Mouse (Mus musculus) intestine, embryonic 14.5 days (tissue): Measurements from ENCODE around the gene Rhoh. TPM values are rescaled to one million over a fixed set of nuclear protein-coding genes. Genes with fewer than 3 reads are reported as not detected.

Source experiments
- ATAC-seq: fragments of 200-750 bp; cut with Nextera tagmentation; replicated peaks from 2 replicates; pipeline ENCODE4 v1.8.0; 2017; ENCODE audit warnings: low read depth, moderate number of reproducible peaks, moderate TSS enrichment, moderate library complexity; ENCODE audit not compliant: low FRiP score, low TSS enrichment
- DNase-seq: peaks from one replicate; pipeline ENCODE4 v3.0.0-alpha.2; 2018; ENCODE audit warnings: low spot score
- H3K27ac ChIP-seq: fragments of 300-500 bp; sonication (generic); 2 replicates; pipeline ENCODE4 v1.5.1; 2014; ENCODE audit warnings: low read depth, mild to moderate bottlenecking, control low read depth
- H3K27me3 ChIP-seq: fragments of 300-500 bp; sonication (generic); replicated peaks from 2 replicates; pipeline ENCODE4 v1.6.1; 2014; ENCODE audit warnings: low read length, control low read depth; ENCODE audit not compliant: control insufficient read depth, insufficient read depth
- H3K36me3 ChIP-seq: fragments of 300-500 bp; sonication (generic); 2 replicates; pipeline ENCODE4 v1.6.1; 2014; ENCODE audit warnings: low read length, control low read depth; ENCODE audit not compliant: control insufficient read depth, insufficient read depth
- H3K4me1 ChIP-seq: fragments of 300-500 bp; sonication (generic); replicated peaks from 2 replicates; pipeline ENCODE4 v1.6.1; 2014; ENCODE audit warnings: low read length, control low read depth, mixed read lengths; ENCODE audit not compliant: control insufficient read depth, insufficient read depth
- H3K4me2 ChIP-seq: fragments of 300-500 bp; sonication (generic); 2 replicates; pipeline ENCODE4 v1.6.1; 2014; ENCODE audit warnings: low read length
- H3K4me3 ChIP-seq: fragments of 300-500 bp; sonication (generic); 2 replicates; pipeline ENCODE4 v1.5.1; 2014; ENCODE audit warnings: low read depth, low read length, control low read depth, mixed read lengths
- H3K9ac ChIP-seq: fragments of 300-500 bp; sonication (generic); 2 replicates; pipeline ENCODE4 v1.6.1; 2014; ENCODE audit warnings: mild to moderate bottlenecking, low read length
- H3K9me3 ChIP-seq: fragments of 300-500 bp; sonication (generic); 2 replicates; pipeline ENCODE4 v1.6.1; 2016; ENCODE audit warnings: low read length, control low read depth; ENCODE audit not compliant: control insufficient read depth
- WGBS: fragments of 180-500 bp; shearing (Covaris S2); extraction: QIAGEN DNeasy Blood & Tissue Kit; methylation state at CpG from one replicate; pipeline ENCODE4 v1.1.7; 2014; 5-methylcytosine and 5-hydroxymethylcytosine counted together
- polyA plus RNA-seq: library from polyadenylated mRNA; unstranded; fragments of >200 nt; fragmentation: Nextera tagmentation; extraction: Ambion mirVana; gene quantifications from 2 replicates; pipeline ENCODE4 v1.2.1, GENCODE M21; 2014

The Rhoh gene
- polyA plus RNA-seq, 1 experiment from 2014 or later, result 0.77 TPM

GRCm38 (mm10) chr5:65856591-65857411 is 4.2 kb upstream of the Rhoh start:
- H3K36me3 ChIP-seq, result no peaks in the 10 kb centered on the region
- no peak overlapping the region for H3K27ac ChIP-seq
- DNase-seq (no peak), ATAC-seq (no peak)
- no peak overlapping the region for H3K4me3 ChIP-seq
- H3K4me2 ChIP-seq, result no peak overlapping the region
- H3K4me1 ChIP-seq, result 0 out of 2 replicates have a peak, but pooled peaks cover 5% of the 10 kb centered on the region
- 81% methylated on average over 17 of the region's 17 CpGs for WGBS
- H3K9ac ChIP-seq, result no peak overlapping the region
- no peaks in the 10 kb centered on the region for H3K27me3 ChIP-seq
- H3K9me3 ChIP-seq, result no peaks in the 10 kb centered on the region

- H3K27ac ChIP-seq, result no peak overlapping the region
- ATAC-seq (no peak), DNase-seq (no peak)
- H3K4me1 ChIP-seq, result 0 out of 2 replicates have a peak, but pooled peaks cover 5% of the 10 kb centered on the region
- no peak overlapping the region for H3K4me2 ChIP-seq
- no peaks in the 10 kb centered on the region for H3K27me3 ChIP-seq
- no peak overlapping the region for H3K9ac ChIP-seq
- no peak overlapping the region for H3K4me3 ChIP-seq
- WGBS, result 62% methylated on average over 12 of the region's 12 CpGs
- H3K9me3 ChIP-seq, result no peaks in the 10 kb centered on the region
- H3K36me3 ChIP-seq, result no peaks in the 10 kb centered on the region
Observed at GRCm38 (mm10) chr5:65857935-65858334, 3.1 kb upstream of the Rhoh start.

- WGBS, result 83% methylated on average over 4 of the region's 6 CpGs
- Histone ChIP-seq H3K4me3 (no peak overlapping the region), H3K36me3 (no peaks in the 10 kb centered on the region), H3K9me3 (no peaks in the 10 kb centered on the region), H3K27me3 (no peaks in the 10 kb centered on the region), H3K27ac (no peak overlapping the region), H3K4me2 (no peak overlapping the region), H3K4me1 (0 out of 2 replicates have a peak, but pooled peaks cover 5% of the 10 kb centered on the region), H3K9ac (no peak overlapping the region)
- no peak for DNase-seq
- ATAC-seq, result no peak
Observed at GRCm38 (mm10) chr5:65858355-65858754, 2.7 kb upstream of the Rhoh start.

- Histone ChIP-seq H3K27ac (no peak overlapping the region), H3K4me3 (no peak overlapping the region), H3K9ac (no peak overlapping the region), H3K4me2 (no peak overlapping the region), H3K4me1 (0 out of 2 replicates have a peak, but pooled peaks cover 5% of the 10 kb centered on the region), H3K36me3 (no peaks in the 10 kb centered on the region), H3K27me3 (no peaks in the 10 kb centered on the region), H3K9me3 (no peaks in the 10 kb centered on the region)
- 0 out of 2 replicates have a peak, but pooled peaks have one; percentile 32 for ATAC-seq
- no peak for DNase-seq
- WGBS, result 39% methylated on average over 12 of the region's 12 CpGs
Observed at GRCm38 (mm10) chr5:65858898-65859297, 2.1 kb upstream of the Rhoh start.

GRCm38 (mm10) chr5:65859396-65859795 is 1.6 kb upstream of the Rhoh start:
- no peak overlapping the region for H3K27ac ChIP-seq
- DNase-seq (no peak), ATAC-seq (no peak)
- no peak overlapping the region for H3K9ac ChIP-seq
- no peaks in the 10 kb centered on the region for H3K9me3 ChIP-seq
- H3K4me1 ChIP-seq, result 0 out of 2 replicates have a peak, but pooled peaks cover 5% of the 10 kb centered on the region
- H3K36me3 ChIP-seq, result no peaks in the 10 kb centered on the region
- H3K4me3 ChIP-seq, result no peak overlapping the region
- no peak overlapping the region for H3K4me2 ChIP-seq
- no peaks in the 10 kb centered on the region for H3K27me3 ChIP-seq
- WGBS, result 45% methylated on average over 6 of the region's 6 CpGs

- no peak for ATAC-seq
Observed at GRCm38 (mm10) chr5:65860281-65861000, 572 bp upstream of the Rhoh start.

GRCm38 (mm10) chr5:65862217-65862927 is 1.4 kb downstream of the Rhoh start:
- Histone ChIP-seq H3K4me1 (0 out of 2 replicates have a peak, but pooled peaks cover 5% of the 10 kb centered on the region), H3K27me3 (no peaks in the 10 kb centered on the region), H3K27ac (no peak overlapping the region), H3K9ac (no peak overlapping the region), H3K9me3 (no peaks in the 10 kb centered on the region), H3K4me2 (no peak overlapping the region), H3K36me3 (no peaks in the 10 kb centered on the region), H3K4me3 (no peak overlapping the region)
- DNase-seq, result no peak
- no peak for ATAC-seq
- WGBS, result 90% methylated on average over 7 of the region's 7 CpGs

More at GRCm38 (mm10) chr5:65860281-65861000, 572 bp upstream of the Rhoh start:
- 0 out of 2 replicates have a peak, but pooled peaks cover 5% of the 10 kb centered on the region for H3K4me1 ChIP-seq
- 81% methylated on average over 12 of the region's 12 CpGs for WGBS
- no peak overlapping the region for H3K4me2 ChIP-seq
- H3K9me3 ChIP-seq, result no peaks in the 10 kb centered on the region
- H3K9ac ChIP-seq, result no peak overlapping the region
- no peak overlapping the region for H3K27ac ChIP-seq
- H3K4me3 ChIP-seq, result no peak overlapping the region
- no peaks in the 10 kb centered on the region for H3K36me3 ChIP-seq
- H3K27me3 ChIP-seq, result no peaks in the 10 kb centered on the region
- DNase-seq, result no peak

- no peak overlapping the region for H3K9ac ChIP-seq
- no peak overlapping the region for H3K27ac ChIP-seq
- 0 out of 2 replicates have a peak, but pooled peaks cover 5% of the 10 kb centered on the region for H3K4me1 ChIP-seq
- 86% methylated on average over 12 of the region's 12 CpGs for WGBS
- ATAC-seq (no peak), DNase-seq (no peak)
- H3K36me3 ChIP-seq, result no peaks in the 10 kb centered on the region
- H3K27me3 ChIP-seq, result no peaks in the 10 kb centered on the region
- H3K9me3 ChIP-seq, result no peaks in the 10 kb centered on the region
- H3K4me2 ChIP-seq, result no peak overlapping the region
- no peak overlapping the region for H3K4me3 ChIP-seq
Observed at GRCm38 (mm10) chr5:65863349-65863749, 2.3 kb downstream of the Rhoh start.
